In genomic region chr6:56899601-56900000, GRCm38 (mm10) we compare ENCODE assay signal across 13 mouse cellular contexts. TPM values are rescaled to one million over a fixed set of nuclear protein-coding genes. Genes with fewer than 3 reads are reported as not detected.
DNase-seq lines count a peak whose midpoint lies in the region; ATAC-seq and TF ChIP-seq lines count a peak whose summit lies in the region.
"Had no signal": no experiment of that assay in that cellular context is flagged by ENCODE, and none has a peak within 500 bp of the region (broad histone marks: within the 10 kb centered on the region; RNA-seq: fewer than 3 reads in every experiment).

No protein-coding gene starts in this region.

- 47% methylated on average over 3 of the region's 3 CpGs for WGBS in intestine, postnatal 0 days
- 64% methylated on average over 3 of the region's 3 CpGs for WGBS in intestine, embryonic 16.5 days
- WGBS in heart, embryonic 13.5 days, result 44% methylated on average over 3 of the region's 3 CpGs
- 61% methylated on average over 3 of the region's 3 CpGs for WGBS in macrophage (ENCODE audit: missing documents)

- ATAC-seq in intestine, postnatal 0 days, result no peak
- ATAC-seq in intestine, embryonic 16.5 days, result no peak
- ATAC-seq in heart, embryonic 13.5 days (ENCODE audit: extremely low read depth, insufficient number of reproducible peaks, low FRiP score, low TSS enrichment), result no peak
- ATAC-seq: hindbrain, postnatal 0 days; midbrain, embryonic 15.5 days had no signal

- H3K36me3 ChIP-seq in intestine, postnatal 0 days (ENCODE audit: control insufficient read depth, insufficient read depth), result no peaks in the 10 kb centered on the region; the same call in 1 of the 2 replicates
- no peaks in the 10 kb centered on the region for H3K36me3 ChIP-seq in intestine, embryonic 16.5 days (ENCODE audit: control insufficient read depth, insufficient read depth, low read length)
- 0 out of 2 replicates have a peak, but pooled peaks cover 2% of the 10 kb centered on the region for H3K36me3 ChIP-seq in heart, embryonic 13.5 days
- peaks cover 10% of the 10 kb centered on the region; the same call in 1 of the 2 replicates for H3K36me3 ChIP-seq in macrophage (ENCODE audit: inconsistent target)
- H3K36me3 ChIP-seq: kidney, embryonic 15.5 days; midbrain, embryonic 15.5 days; neural tube, embryonic 12.5 days had no signal

- TF ChIP-seq CTCF in intestine, postnatal 0 days (IDR thresholded peaks at IDR 0.05; ENCODE audit: low read depth), result no peak

- no peak overlapping the region for H3K9ac ChIP-seq in intestine, postnatal 0 days (ENCODE audit: low read depth, low read length)
- H3K9ac ChIP-seq in intestine, embryonic 16.5 days (ENCODE audit: low read depth, low read length), result no peak overlapping the region
- H3K9ac ChIP-seq in heart, embryonic 13.5 days, result peak overlapping the region; percentile 52
- H3K9ac ChIP-seq: kidney, embryonic 15.5 days; midbrain, embryonic 15.5 days; neural tube, embryonic 12.5 days had no signal

- peak; percentile 48 to 62 for DNase-seq in gastrocnemius, adult 8-10 months (ENCODE audit: low spot score in 2 of 2)
- no peak for DNase-seq in adipocyte (ENCODE audit: low spot score)
- no peak for DNase-seq in right cerebral cortex, adult 18-20 months
- DNase-seq: cerebellum, adult 9-10 months; thymus, postnatal 14 days had no signal

- no peak overlapping the region for H3K4me3 ChIP-seq in intestine, postnatal 0 days (ENCODE audit: low read depth, low read length)
- H3K4me3 ChIP-seq in intestine, embryonic 16.5 days (ENCODE audit: low read length), result no peak overlapping the region
- peak overlapping the region; percentile 14; the same call in 1 of the 2 replicates for H3K4me3 ChIP-seq in heart, embryonic 13.5 days
- H3K4me3 ChIP-seq in macrophage (ENCODE audit: inconsistent target), result peak overlapping the region; percentile 44; the same call in 1 of the 2 replicates
- H3K4me3 ChIP-seq: kidney, embryonic 15.5 days; midbrain, embryonic 15.5 days; neural tube, embryonic 12.5 days had no signal

- H3K79me2 ChIP-seq in macrophage (ENCODE audit: inconsistent target), result peaks cover 96% of the 10 kb centered on the region

- peaks cover 5% of the 10 kb centered on the region; the same call in 1 of the 2 replicates for H3K4me1 ChIP-seq in intestine, postnatal 0 days (replicated peaks; ENCODE audit: control insufficient read depth, insufficient read depth, low read length)
- H3K4me1 ChIP-seq in intestine, embryonic 16.5 days (ENCODE audit: control insufficient read depth, insufficient read depth, low read length), result peaks cover 23% of the 10 kb centered on the region
- H3K4me1 ChIP-seq in heart, embryonic 13.5 days, result peaks cover 53% of the 10 kb centered on the region

- H3K4me2 ChIP-seq in intestine, postnatal 0 days (replicated peaks; ENCODE audit: low read depth), result peak overlapping the region; percentile 44
- no peak overlapping the region for H3K4me2 ChIP-seq in intestine, embryonic 16.5 days (ENCODE audit: low read depth, low read length)
- H3K4me2 ChIP-seq in heart, embryonic 13.5 days, result peak overlapping the region; percentile 70
- H3K4me2 ChIP-seq: kidney, embryonic 15.5 days; midbrain, embryonic 15.5 days; neural tube, embryonic 12.5 days had no signal

- no peak overlapping the region for H3K27ac ChIP-seq in intestine, postnatal 0 days (ENCODE audit: low read depth, low read length)
- H3K27ac ChIP-seq in intestine, embryonic 16.5 days (ENCODE audit: low read length), result no peak overlapping the region
- H3K27ac ChIP-seq in heart, embryonic 13.5 days (replicated peaks), result peak overlapping the region; percentile 36
- H3K27ac ChIP-seq in macrophage, result no peak overlapping the region
- H3K27ac ChIP-seq: hindbrain, postnatal 0 days; kidney, embryonic 15.5 days; midbrain, embryonic 15.5 days; neural tube, embryonic 12.5 days had no signal

- no peaks in the 10 kb centered on the region for H3K27me3 ChIP-seq in intestine, postnatal 0 days (replicated peaks; ENCODE audit: control insufficient read depth, insufficient read depth, low read length)
- H3K27me3 ChIP-seq in intestine, embryonic 16.5 days (replicated peaks; ENCODE audit: control insufficient read depth, insufficient read depth, low read length), result no peaks in the 10 kb centered on the region
- no peaks in the 10 kb centered on the region for H3K27me3 ChIP-seq in heart, embryonic 13.5 days (replicated peaks)
- H3K27me3 ChIP-seq: kidney, embryonic 15.5 days; midbrain, embryonic 15.5 days; neural tube, embryonic 12.5 days had no signal

- H3K9me3 ChIP-seq in intestine, postnatal 0 days (ENCODE audit: control insufficient read depth), result no peaks in the 10 kb centered on the region
- H3K9me3 ChIP-seq in intestine, embryonic 16.5 days (ENCODE audit: control insufficient read depth, low read length), result no peaks in the 10 kb centered on the region
- H3K9me3 ChIP-seq in heart, embryonic 13.5 days, result no peaks in the 10 kb centered on the region
- H3K9me3 ChIP-seq: kidney, embryonic 15.5 days; midbrain, embryonic 15.5 days; neural tube, embryonic 12.5 days had no signal

RNA-seq across cellular contexts. Expression of gene Nt5c3, which starts 24.1 kb away (rescaled TPM):
- polyA plus RNA-seq in intestine, postnatal 0 days (2015; fragmentation: Nextera tagmentation; extraction: Ambion mirVana), result 43.6 and 44.7 TPM in 2 replicates
- polyA plus RNA-seq in intestine, embryonic 16.5 days (2015; fragmentation: Nextera tagmentation; extraction: Ambion mirVana), result 63.2 and 68.4 TPM in 2 replicates
- 10 to 100 TPM; 42.6 to 57.6 (median 54.1) TPM for total RNA-seq in gastrocnemius, adult 8-10 months (2022)
- polyA plus RNA-seq in heart, embryonic 13.5 days (2015; fragmentation: Nextera tagmentation; extraction: Ambion mirVana), result 65.9 and 68.6 TPM in 2 replicates
- 100 to 1,000 TPM in 16 of 26 experiments, 10 to 100 TPM in 10; 28.9 to 487 (median 190) TPM for total RNA-seq in macrophage (2018; cell fraction: chromatin; rRNA removed)
- total RNA-seq in macrophage (2018; cell fraction: cytosol; rRNA removed), result 100 to 1,000 TPM in 14 of 26 experiments, 10 to 100 TPM in 12; 32.6 to 270 (median 145) TPM
- 100 to 1,000 TPM in 17 of 26 experiments, 10 to 100 TPM in 9; 31.6 to 616 (median 209) TPM for total RNA-seq in macrophage (2018; cell fraction: nucleus; rRNA removed)
- polyA plus RNA-seq in macrophage (2018), result 31.1 to 84.1 TPM (median 31.6 TPM) in 3 replicates

RNA-seq across cellular contexts. Expression of gene Vmn1r4, which starts 24.2 kb away (rescaled TPM):
- 0.07 and 0.14 TPM in 2 replicates for polyA plus RNA-seq in intestine, postnatal 0 days (2015; fragmentation: Nextera tagmentation; extraction: Ambion mirVana)
- 0.29 and 0.36 TPM in 2 replicates for polyA plus RNA-seq in intestine, embryonic 16.5 days (2015; fragmentation: Nextera tagmentation; extraction: Ambion mirVana)
- under 1 TPM in 1 of 4 experiments, not detected in 3; 0.19 TPM for total RNA-seq in gastrocnemius, adult 8-10 months (2022)
- 0.06 and 0.09 TPM in 2 replicates for polyA plus RNA-seq in heart, embryonic 13.5 days (2015; fragmentation: Nextera tagmentation; extraction: Ambion mirVana)
- 1 to 10 TPM in 1 of 26 experiments, under 1 TPM in 17, not detected in 8; 0.37 to 1.1 (median 0.59) TPM for total RNA-seq in macrophage (2018; cell fraction: chromatin; rRNA removed)
- under 1 TPM in 14 of 26 experiments, not detected in 12; 0.05 to 0.19 (median 0.10) TPM for total RNA-seq in macrophage (2018; cell fraction: cytosol; rRNA removed)
- total RNA-seq in macrophage (2018; cell fraction: nucleus; rRNA removed), result 1 to 10 TPM in 4 of 26 experiments, under 1 TPM in 18, not detected in 4; 0.32 to 1.3 (median 0.61) TPM
- polyA plus RNA-seq in macrophage (2018), result 0.09 to 0.11 TPM in 2 of 3 replicates, not detected in the other

Comparison
In these comparisons a context has a peak if more than half of its experiments do, and no peak if none do; other contexts are left out.
1. H3K4me3 ChIP-seq: peak in heart, embryonic 13.5 days (single experiment) and macrophage (single experiment); none in intestine, postnatal 0 days (single experiment) and intestine, embryonic 16.5 days (single experiment).
2. DNase-seq: peak in gastrocnemius, adult 8-10 months (2 of 2); none in adipocyte (single experiment) and right cerebral cortex, adult 18-20 months (single experiment).